ENCODE assay signal across 13 mouse cellular contexts in the genomic region with DNA sequence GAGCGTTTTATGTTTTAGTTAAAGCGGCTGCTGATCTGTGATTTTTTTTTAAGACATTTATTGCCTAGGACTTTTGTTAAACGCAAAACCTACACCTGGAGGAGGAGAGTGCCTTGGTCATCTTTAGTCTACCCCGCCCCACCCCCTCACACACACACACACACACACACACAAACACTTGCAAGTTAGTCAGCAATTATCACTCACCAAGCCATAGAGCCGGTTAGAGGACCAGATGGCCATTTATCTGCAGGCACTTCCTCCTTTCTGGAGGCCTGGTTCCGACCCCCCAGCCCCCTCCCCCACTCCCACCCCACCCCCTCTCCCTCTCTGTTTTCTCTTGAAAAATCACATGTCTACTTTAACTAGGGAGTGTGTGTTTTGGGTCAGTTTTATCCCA.
DNase-seq lines count a peak whose midpoint lies in the region; ATAC-seq lines count a peak whose summit lies in the region.
"Had no signal": no experiment of that assay in that cellular context is flagged by ENCODE, and none has a peak within 500 bp of the region (broad histone marks: within the 10 kb centered on the region; RNA-seq: fewer than 3 reads in every experiment).

No protein-coding gene starts in this region.

- 0 out of 2 replicates have a peak overlapping the region, but pooled peaks have one; percentile 2 for H3K27ac ChIP-seq in heart, embryonic 13.5 days (replicated peaks)
- H3K27ac ChIP-seq in midbrain, embryonic 10.5 days (replicated peaks): peak overlapping the region; percentile 38; the same call in 1 of the 2 replicates
- H3K27ac ChIP-seq in midbrain, embryonic 15.5 days: no peak overlapping the region

- ATAC-seq in heart, embryonic 13.5 days (ENCODE audit: extremely low read depth, insufficient number of reproducible peaks, low FRiP score, low TSS enrichment): no peak
- no peak for ATAC-seq in midbrain, embryonic 15.5 days (replicated peaks)

- H3K9me3 ChIP-seq in heart, embryonic 13.5 days: no peaks in the 10 kb centered on the region
- no peaks in the 10 kb centered on the region for H3K9me3 ChIP-seq in midbrain, embryonic 10.5 days (replicated peaks)
- no peaks in the 10 kb centered on the region for H3K9me3 ChIP-seq in midbrain, embryonic 15.5 days

- DNase-seq in heart, adult 9 months (ENCODE audit: low spot score in 2 of 2): no peak
- no peak for DNase-seq in midbrain, embryonic 10.5 days (ENCODE audit: low spot score)
- peak; percentile 49 for DNase-seq in embryo, embryonic 11 days
- DNase-seq in gastrocnemius, postnatal 25 days: no peak
- no peak for DNase-seq in urinary bladder, postnatal 25 days (ENCODE audit: low spot score)
- DNase-seq: adrenal gland, adult 2 months; cerebellum, adult 18-20 months; heart, postnatal 14 days; kidney, postnatal 14 days; right cerebral cortex, postnatal 25 days had no signal

- no peaks in the 10 kb centered on the region for H3K36me3 ChIP-seq in heart, embryonic 13.5 days
- H3K36me3 ChIP-seq in midbrain, embryonic 10.5 days: 0 out of 2 replicates have a peak, but pooled peaks cover 4% of the 10 kb centered on the region
- no peaks in the 10 kb centered on the region for H3K36me3 ChIP-seq in midbrain, embryonic 15.5 days (replicated peaks)

- no peak overlapping the region for H3K9ac ChIP-seq in heart, embryonic 13.5 days
- H3K9ac ChIP-seq in midbrain, embryonic 15.5 days: no peak overlapping the region

- H3K4me1 ChIP-seq in heart, embryonic 13.5 days: no peaks in the 10 kb centered on the region
- H3K4me1 ChIP-seq in midbrain, embryonic 10.5 days: peaks cover 24% of the 10 kb centered on the region
- H3K4me1 ChIP-seq in midbrain, embryonic 15.5 days: 0 out of 2 replicates have a peak, but pooled peaks cover 3% of the 10 kb centered on the region

- no peaks in the 10 kb centered on the region; the same call in 1 of the 2 replicates for H3K27me3 ChIP-seq in heart, embryonic 13.5 days (replicated peaks)
- no peaks in the 10 kb centered on the region for H3K27me3 ChIP-seq in midbrain, embryonic 10.5 days (ENCODE audit: low read depth, poor library complexity, severe bottlenecking)
- H3K27me3 ChIP-seq in midbrain, embryonic 15.5 days (replicated peaks): no peaks in the 10 kb centered on the region

- 19% methylated on average over 6 of the region's 6 CpGs for WGBS in heart, embryonic 13.5 days
- WGBS in midbrain, embryonic 10.5 days: 64% methylated on average over 6 of the region's 6 CpGs
- 61% methylated on average over 6 of the region's 6 CpGs for WGBS in midbrain, embryonic 15.5 days

- no peak overlapping the region for H3K4me3 ChIP-seq in heart, embryonic 13.5 days
- H3K4me3 ChIP-seq in midbrain, embryonic 10.5 days: no peak overlapping the region
- no peak overlapping the region for H3K4me3 ChIP-seq in midbrain, embryonic 15.5 days

- H3K4me2 ChIP-seq in heart, embryonic 13.5 days: no peak overlapping the region
- no peak overlapping the region for H3K4me2 ChIP-seq in midbrain, embryonic 15.5 days
- H3K4me2 ChIP-seq: liver, embryonic 11.5 days had no signal
